In the genomic region with DNA sequence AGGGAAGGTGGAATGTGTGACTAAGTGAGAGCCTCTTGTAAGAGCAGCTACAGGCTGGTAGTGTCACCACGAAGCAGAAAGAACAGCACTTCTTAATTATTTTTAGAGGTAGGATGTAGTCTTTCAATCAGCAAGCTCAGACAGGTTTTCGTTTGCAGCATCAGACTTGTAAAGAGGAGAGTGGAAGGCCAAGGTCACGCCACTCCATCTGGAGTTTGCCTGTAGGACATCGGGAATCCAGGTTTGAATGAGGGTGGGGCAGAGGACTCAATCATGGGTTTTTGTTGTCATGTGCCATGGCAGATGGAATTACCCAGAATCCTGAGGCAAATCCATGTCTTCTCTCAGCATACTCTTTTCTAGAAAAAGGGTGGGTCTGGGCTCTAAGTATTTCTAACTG, we compare ENCODE assay signal across 25 mouse cellular contexts.
DNase-seq lines count a peak whose midpoint lies in the region; ATAC-seq and TF ChIP-seq lines count a peak whose summit lies in the region.
"Had no signal": no experiment of that assay in that cellular context is flagged by ENCODE, and none has a peak within 500 bp of the region (broad histone marks: within the 10 kb centered on the region; RNA-seq: fewer than 3 reads in every experiment).

No protein-coding gene starts in this region.

- no peak for TF ChIP-seq EP300 in stomach, postnatal 0 days (optimal IDR thresholded peaks at IDR 0.05)

- WGBS in embryonic facial prominence, embryonic 13.5 days = 39% methylated on average over 4 of the region's 4 CpGs
- WGBS in embryonic facial prominence, embryonic 10.5 days = 64% methylated on average over 4 of the region's 4 CpGs
- WGBS in heart, embryonic 13.5 days = 36% methylated on average over 4 of the region's 4 CpGs
- 49% methylated on average over 4 of the region's 4 CpGs for WGBS in heart, embryonic 11.5 days (ENCODE audit: insufficient replicate concordance)
- WGBS in stomach, embryonic 16.5 days = 58% methylated on average over 4 of the region's 4 CpGs
- WGBS in stomach, postnatal 0 days = 55% methylated on average over 4 of the region's 4 CpGs
- WGBS in embryonic facial prominence, embryonic 15.5 days = 41% methylated on average over 4 of the region's 4 CpGs

- H3K9ac ChIP-seq in embryonic facial prominence, embryonic 13.5 days = no peak overlapping the region
- no peak overlapping the region for H3K9ac ChIP-seq in heart, embryonic 13.5 days
- no peak overlapping the region for H3K9ac ChIP-seq in heart, embryonic 11.5 days (ENCODE audit: low read depth, low read length)
- H3K9ac ChIP-seq in stomach, embryonic 16.5 days (ENCODE audit: low read length) = no peak overlapping the region
- no peak overlapping the region for H3K9ac ChIP-seq in stomach, postnatal 0 days (ENCODE audit: low read length)
- H3K9ac ChIP-seq in embryonic facial prominence, embryonic 15.5 days = no peak overlapping the region
- H3K9ac ChIP-seq: embryonic facial prominence, embryonic 12.5 days; hindbrain, embryonic 15.5 days had no signal

- peaks cover 5% of the 10 kb centered on the region; the same call in 1 of the 2 replicates for H3K36me3 ChIP-seq in embryonic facial prominence, embryonic 13.5 days
- peaks cover 8% of the 10 kb centered on the region for H3K36me3 ChIP-seq in embryonic facial prominence, embryonic 10.5 days (replicated peaks)
- peaks cover 3% of the 10 kb centered on the region; the same call in 1 of the 2 replicates for H3K36me3 ChIP-seq in heart, embryonic 13.5 days
- no peaks in the 10 kb centered on the region for H3K36me3 ChIP-seq in heart, embryonic 11.5 days (ENCODE audit: control insufficient read depth, insufficient read depth, low read length)
- H3K36me3 ChIP-seq in stomach, embryonic 16.5 days (ENCODE audit: control insufficient read depth, insufficient read depth, low read length) = no peaks in the 10 kb centered on the region
- no peaks in the 10 kb centered on the region for H3K36me3 ChIP-seq in stomach, postnatal 0 days (ENCODE audit: control insufficient read depth, insufficient read depth, low read length)
- no peaks in the 10 kb centered on the region for H3K36me3 ChIP-seq in embryonic facial prominence, embryonic 15.5 days
- H3K36me3 ChIP-seq: embryonic facial prominence, embryonic 12.5 days; hindbrain, embryonic 10.5 days; hindbrain, embryonic 15.5 days had no signal

- no peak for TF ChIP-seq CTCF in stomach, postnatal 0 days (IDR thresholded peaks at IDR 0.05; ENCODE audit: low read depth)

- no peak overlapping the region for H3K4me2 ChIP-seq in embryonic facial prominence, embryonic 13.5 days
- H3K4me2 ChIP-seq in heart, embryonic 13.5 days = no peak overlapping the region
- no peak overlapping the region for H3K4me2 ChIP-seq in heart, embryonic 11.5 days
- H3K4me2 ChIP-seq in stomach, embryonic 16.5 days (ENCODE audit: low read depth, low read length) = no peak overlapping the region
- no peak overlapping the region for H3K4me2 ChIP-seq in stomach, postnatal 0 days (replicated peaks; ENCODE audit: low read depth)
- H3K4me2 ChIP-seq in embryonic facial prominence, embryonic 15.5 days (replicated peaks) = no peak overlapping the region
- H3K4me2 ChIP-seq: embryonic facial prominence, embryonic 12.5 days; hindbrain, embryonic 15.5 days had no signal

- no peaks in the 10 kb centered on the region for H3K9me3 ChIP-seq in embryonic facial prominence, embryonic 13.5 days
- no peaks in the 10 kb centered on the region for H3K9me3 ChIP-seq in embryonic facial prominence, embryonic 10.5 days
- H3K9me3 ChIP-seq in heart, embryonic 13.5 days = no peaks in the 10 kb centered on the region
- no peaks in the 10 kb centered on the region for H3K9me3 ChIP-seq in heart, embryonic 11.5 days (replicated peaks; ENCODE audit: control insufficient read depth, low read length)
- no peaks in the 10 kb centered on the region for H3K9me3 ChIP-seq in stomach, embryonic 16.5 days (replicated peaks; ENCODE audit: control insufficient read depth, low read length)
- H3K9me3 ChIP-seq in stomach, postnatal 0 days (ENCODE audit: control insufficient read depth, low read length) = no peaks in the 10 kb centered on the region
- H3K9me3 ChIP-seq in embryonic facial prominence, embryonic 15.5 days (replicated peaks) = no peaks in the 10 kb centered on the region
- H3K9me3 ChIP-seq: embryonic facial prominence, embryonic 12.5 days; forebrain, embryonic 10.5 days; hindbrain, embryonic 10.5 days; hindbrain, embryonic 15.5 days had no signal

- no peak overlapping the region for H3K4me3 ChIP-seq in embryonic facial prominence, embryonic 13.5 days
- no peak overlapping the region for H3K4me3 ChIP-seq in embryonic facial prominence, embryonic 10.5 days
- H3K4me3 ChIP-seq in heart, embryonic 13.5 days = no peak overlapping the region
- no peak overlapping the region for H3K4me3 ChIP-seq in heart, embryonic 11.5 days (ENCODE audit: low read depth, low read length)
- H3K4me3 ChIP-seq in stomach, embryonic 16.5 days (replicated peaks; ENCODE audit: low read length) = no peak overlapping the region
- H3K4me3 ChIP-seq in stomach, postnatal 0 days (ENCODE audit: low read depth, low read length) = no peak overlapping the region
- H3K4me3 ChIP-seq in embryonic facial prominence, embryonic 15.5 days (replicated peaks) = no peak overlapping the region
- H3K4me3 ChIP-seq: embryonic facial prominence, embryonic 12.5 days; erythroblast, embryonic 14.5 days; forebrain, embryonic 10.5 days; hindbrain, embryonic 10.5 days; hindbrain, embryonic 15.5 days had no signal

- ATAC-seq in embryonic facial prominence, embryonic 13.5 days (ENCODE audit: insufficient number of reproducible peaks, insufficient read depth, low FRiP score, low TSS enrichment, low read depth) = no peak
- ATAC-seq in heart, embryonic 13.5 days (ENCODE audit: extremely low read depth, insufficient number of reproducible peaks, low FRiP score, low TSS enrichment) = no peak
- ATAC-seq in heart, embryonic 11.5 days (replicated peaks; ENCODE audit: insufficient number of reproducible peaks, low FRiP score, low TSS enrichment) = no peak
- peak; percentile 53; the same call in 1 of the 2 replicates for ATAC-seq in stomach, embryonic 16.5 days (ENCODE audit: insufficient read depth, low FRiP score)
- ATAC-seq in stomach, postnatal 0 days (ENCODE audit: low FRiP score, low TSS enrichment) = no peak
- ATAC-seq in embryonic facial prominence, embryonic 15.5 days (ENCODE audit: insufficient number of reproducible peaks, low FRiP score, low TSS enrichment, low read depth) = no peak
- ATAC-seq: CD4-positive, CD25-positive, alpha-beta regulatory T cell, adult 4 months; intestine, embryonic 16.5 days; Patski had no signal

- no peaks in the 10 kb centered on the region for H3K27me3 ChIP-seq in embryonic facial prominence, embryonic 13.5 days
- no peaks in the 10 kb centered on the region for H3K27me3 ChIP-seq in embryonic facial prominence, embryonic 10.5 days (replicated peaks; ENCODE audit: low read depth, poor library complexity, severe bottlenecking)
- H3K27me3 ChIP-seq in heart, embryonic 13.5 days (replicated peaks) = no peaks in the 10 kb centered on the region
- no peaks in the 10 kb centered on the region for H3K27me3 ChIP-seq in heart, embryonic 11.5 days (ENCODE audit: control insufficient read depth, insufficient read depth, low read length)
- no peaks in the 10 kb centered on the region for H3K27me3 ChIP-seq in stomach, embryonic 16.5 days (ENCODE audit: control insufficient read depth, insufficient read depth, low read length)
- H3K27me3 ChIP-seq in stomach, postnatal 0 days (ENCODE audit: control insufficient read depth, insufficient read depth, low read length) = no peaks in the 10 kb centered on the region
- no peaks in the 10 kb centered on the region for H3K27me3 ChIP-seq in embryonic facial prominence, embryonic 15.5 days
- H3K27me3 ChIP-seq: embryonic facial prominence, embryonic 12.5 days; hindbrain, embryonic 15.5 days; Patski had no signal

- 0 out of 2 replicates have a peak overlapping the region, but pooled peaks have one; percentile 22 for H3K27ac ChIP-seq in embryonic facial prominence, embryonic 13.5 days
- H3K27ac ChIP-seq in embryonic facial prominence, embryonic 10.5 days (replicated peaks) = no peak overlapping the region
- peak overlapping the region; percentile 40 for H3K27ac ChIP-seq in heart, embryonic 13.5 days (replicated peaks)
- no peak overlapping the region for H3K27ac ChIP-seq in heart, embryonic 11.5 days (ENCODE audit: low read depth, low read length)
- peak overlapping the region; percentile 4; the same call in 1 of the 2 replicates for H3K27ac ChIP-seq in stomach, embryonic 16.5 days (ENCODE audit: low read length)
- no peak overlapping the region; the same call in 1 of the 2 replicates for H3K27ac ChIP-seq in stomach, postnatal 0 days (replicated peaks)
- H3K27ac ChIP-seq in embryonic facial prominence, embryonic 15.5 days (replicated peaks) = 0 out of 2 replicates have a peak overlapping the region, but pooled peaks have one; percentile 25
- H3K27ac ChIP-seq: embryonic facial prominence, embryonic 12.5 days; forebrain, embryonic 10.5 days; hindbrain, embryonic 10.5 days; hindbrain, embryonic 15.5 days; kidney, postnatal 0 days had no signal

- no peak for DNase-seq in embryonic facial prominence, embryonic 10.5 days (ENCODE audit: low spot score)
- no peak for DNase-seq in stomach, postnatal 0 days (ENCODE audit: low spot score)
- no peak for DNase-seq in urinary bladder, postnatal 36 days (ENCODE audit: low spot score in 2 of 2)
- DNase-seq: adrenal gland, postnatal 14 days; B cell, adult 2 months; cerebellum, adult 18-20 months; cerebellum, postnatal 10 days; embryo, embryonic 11 days; gastrocnemius, postnatal 10 days; heart, adult 18-20 months; kidney, adult 2 months had no signal

- 0 out of 2 replicates have a peak, but pooled peaks cover 5% of the 10 kb centered on the region for H3K4me1 ChIP-seq in embryonic facial prominence, embryonic 13.5 days
- H3K4me1 ChIP-seq in embryonic facial prominence, embryonic 10.5 days = peaks cover 9% of the 10 kb centered on the region
- peaks cover 11% of the 10 kb centered on the region for H3K4me1 ChIP-seq in heart, embryonic 13.5 days
- no peaks in the 10 kb centered on the region for H3K4me1 ChIP-seq in heart, embryonic 11.5 days (ENCODE audit: control insufficient read depth, insufficient read depth, low read length)
- no peaks in the 10 kb centered on the region for H3K4me1 ChIP-seq in stomach, embryonic 16.5 days (ENCODE audit: control insufficient read depth, insufficient read depth, low read length)
- no peaks in the 10 kb centered on the region for H3K4me1 ChIP-seq in stomach, postnatal 0 days (replicated peaks; ENCODE audit: control insufficient read depth, insufficient read depth)
- 0 out of 2 replicates have a peak, but pooled peaks cover 6% of the 10 kb centered on the region for H3K4me1 ChIP-seq in embryonic facial prominence, embryonic 15.5 days
- H3K4me1 ChIP-seq: embryonic facial prominence, embryonic 12.5 days; hindbrain, embryonic 10.5 days; hindbrain, embryonic 15.5 days had no signal

Comparison
In these comparisons a context has a peak if more than half of its experiments do, and no peak if none do; other contexts are left out.
1. H3K27ac ChIP-seq: peak in embryonic facial prominence, embryonic 13.5 days (single experiment), heart, embryonic 13.5 days (single experiment), stomach, embryonic 16.5 days (single experiment) and embryonic facial prominence, embryonic 15.5 days (single experiment); none in embryonic facial prominence, embryonic 10.5 days (single experiment), heart, embryonic 11.5 days (single experiment) and stomach, postnatal 0 days (single experiment).